Mouse (Mus musculus) intestine, embryonic 15.5 days (tissue): Measurements from ENCODE around the gene Prpsap1. TPM values are rescaled to one million over a fixed set of nuclear protein-coding genes. Genes with fewer than 3 reads are reported as not detected.
A peak's percentile ranks its signal among the peaks of the same experiment; 100 is the strongest.
"Not testable (repeated sequence)": the region's sequence is repeated elsewhere in the genome, so short reads cannot be mapped to it uniquely, and the experiment has no call there.

Experiments
- ATAC-seq: fragments of 200-750 bp; cut with Nextera tagmentation; 2 replicates; pipeline ENCODE4 v1.8.0; 2017; ENCODE audit warnings: moderate TSS enrichment, moderate library complexity
- H3K27ac ChIP-seq: fragments of 300-500 bp; sonication (generic); 2 replicates; pipeline ENCODE4 v1.5.1; 2015; ENCODE audit warnings: mild to moderate bottlenecking, inconsistent platforms
- H3K27me3 ChIP-seq: fragments of 300-500 bp; sonication (generic); replicated peaks from 2 replicates; pipeline ENCODE4 v1.6.1; 2015; ENCODE audit warnings: inconsistent platforms
- H3K36me3 ChIP-seq: fragments of 300-500 bp; sonication (generic); 2 replicates; pipeline ENCODE4 v1.6.1; 2015; ENCODE audit warnings: inconsistent platforms
- H3K4me1 ChIP-seq: fragments of 300-500 bp; sonication (generic); replicated peaks from 2 replicates; pipeline ENCODE4 v1.6.1; 2015; ENCODE audit warnings: inconsistent platforms
- H3K4me2 ChIP-seq: fragments of 300-500 bp; sonication (generic); replicated peaks from 2 replicates; pipeline ENCODE4 v1.6.1; 2015; ENCODE audit warnings: mild to moderate bottlenecking, inconsistent platforms
- H3K4me3 ChIP-seq: fragments of 300-500 bp; sonication (generic); replicated peaks from 2 replicates; pipeline ENCODE4 v1.5.1; 2015; ENCODE audit warnings: inconsistent platforms
- H3K9ac ChIP-seq: fragments of 300-500 bp; sonication (generic); 2 replicates; pipeline ENCODE4 v1.6.1; 2015; ENCODE audit warnings: inconsistent platforms
- H3K9me3 ChIP-seq: fragments of 300-500 bp; sonication (generic); 2 replicates; pipeline ENCODE4 v1.6.1; 2016; ENCODE audit warnings: inconsistent platforms
- WGBS: fragments of 180-500 bp; shearing (Covaris S2); methylation state at CpG from one replicate; pipeline ENCODE4 v1.1.7; 2015; 5-methylcytosine and 5-hydroxymethylcytosine counted together
- polyA plus RNA-seq: library from polyadenylated mRNA; unstranded; fragments of >200 nt; fragmentation: Nextera tagmentation; extraction: Ambion mirVana; gene quantifications from 2 replicates; pipeline ENCODE4 v1.2.1, GENCODE M21; 2015

Prpsap1 gene
- polyA plus RNA-seq, 1 experiment from 2014 or later, result 210 TPM

DNA sequence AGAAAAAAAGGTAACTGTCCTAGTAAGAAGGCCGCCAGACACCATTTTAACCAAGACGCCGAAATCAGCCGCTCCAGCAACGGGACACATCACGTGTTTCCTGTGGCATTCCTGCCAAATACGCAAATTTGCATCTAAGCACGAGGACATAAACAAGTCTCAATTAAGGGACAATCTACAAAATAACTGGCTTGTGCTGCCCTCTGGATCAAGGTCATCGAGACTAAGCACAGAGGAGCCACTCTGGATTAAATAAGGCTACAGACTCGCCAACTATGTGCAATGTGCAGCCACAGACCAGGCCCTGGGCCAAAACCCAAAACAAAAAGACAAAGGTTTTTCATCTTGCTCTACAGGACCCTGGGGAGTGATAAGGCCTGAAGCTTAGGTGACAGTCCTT, 18.0 kb downstream of the Prpsap1 start:
- H3K4me1 ChIP-seq, result no peaks in the 10 kb centered on the region
- WGBS, result 95% methylated on average over 10 of the region's 10 CpGs
- H3K4me2 ChIP-seq, result no peak overlapping the region
- no peak overlapping the region for H3K9ac ChIP-seq
- no peak overlapping the region for H3K27ac ChIP-seq
- no peaks in the 10 kb centered on the region for H3K9me3 ChIP-seq
- peaks cover 69% of the 10 kb centered on the region for H3K36me3 ChIP-seq
- no peak overlapping the region for H3K4me3 ChIP-seq
- no peak for ATAC-seq
- H3K27me3 ChIP-seq, result no peaks in the 10 kb centered on the region

DNA sequence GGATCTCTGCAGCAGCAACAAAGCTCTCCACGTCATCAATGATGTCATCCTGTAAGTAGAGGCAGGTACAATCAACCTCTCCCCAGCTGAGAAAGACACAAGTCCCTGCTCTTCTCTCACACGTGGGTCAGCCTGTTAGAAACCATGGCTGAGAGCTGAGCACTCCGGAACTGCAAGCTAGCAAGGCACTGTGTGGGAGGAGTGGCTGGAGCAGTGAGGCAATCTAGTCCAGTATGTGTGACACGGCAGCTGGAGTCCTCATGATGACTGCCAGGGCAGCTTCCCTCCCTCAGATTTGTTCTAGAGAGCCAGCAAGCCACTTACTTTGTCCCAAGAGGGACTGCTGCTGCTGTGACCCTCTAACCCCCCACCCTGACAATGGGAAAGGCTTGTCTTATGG, 21.7 kb downstream of the Prpsap1 start:
- Histone ChIP-seq H3K4me1 (no peaks in the 10 kb centered on the region), H3K4me2 (no peak overlapping the region), H3K9me3 (no peaks in the 10 kb centered on the region), H3K9ac (no peak overlapping the region), H3K27ac (no peak overlapping the region), H3K27me3 (no peaks in the 10 kb centered on the region), H3K4me3 (no peak overlapping the region), H3K36me3 (peaks cover 47% of the 10 kb centered on the region)
- ATAC-seq, result no peak
- 80% methylated on average over 4 of the region's 4 CpGs for WGBS

- Histone ChIP-seq H3K4me3 (no peak overlapping the region), H3K4me1 (0 out of 2 replicates have a peak, but pooled peaks cover 4% of the 10 kb centered on the region), H3K9me3 (no peaks in the 10 kb centered on the region), H3K36me3 (peaks cover 34% of the 10 kb centered on the region), H3K9ac (no peak overlapping the region), H3K27me3 (no peaks in the 10 kb centered on the region), H3K27ac (no peak overlapping the region), H3K4me2 (no peak overlapping the region)
- no peak for ATAC-seq
- 88% methylated on average over 4 of the region's 4 CpGs for WGBS
Measured at GRCm38 (mm10) chr11:116470896-116471295, 23.1 kb downstream of the Prpsap1 start.

- Histone ChIP-seq H3K36me3 (peaks cover 30% of the 10 kb centered on the region), H3K4me1 (0 out of 2 replicates have a peak, but pooled peaks cover 4% of the 10 kb centered on the region), H3K9me3 (no peaks in the 10 kb centered on the region), H3K9ac (no peak overlapping the region), H3K27ac (no peak overlapping the region), H3K27me3 (no peaks in the 10 kb centered on the region), H3K4me3 (no peak overlapping the region), H3K4me2 (no peak overlapping the region)
- ATAC-seq, result no peak
- WGBS, result 76% methylated on average over 3 of the region's 3 CpGs
Measured at GRCm38 (mm10) chr11:116470249-116470648, 23.8 kb downstream of the Prpsap1 start.

DNA sequence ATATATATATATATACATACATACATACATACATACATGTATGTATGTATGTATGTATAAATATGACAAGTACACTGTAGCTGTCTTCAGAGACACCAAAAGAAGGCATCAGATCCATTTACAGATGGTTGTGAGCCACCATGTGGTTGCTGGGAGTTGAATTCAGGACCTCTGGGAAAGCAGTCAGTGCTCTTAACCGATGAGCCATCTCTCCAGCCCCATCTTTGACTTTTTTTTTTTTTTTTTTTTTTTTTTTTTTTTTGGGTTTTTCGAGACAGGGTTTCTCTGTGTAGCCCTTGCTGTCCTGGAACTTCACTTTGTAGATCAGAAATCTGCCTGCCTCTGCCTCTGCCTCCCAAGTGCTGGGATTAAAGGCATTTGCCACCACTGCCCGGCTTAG, 25.7 kb downstream of the Prpsap1 start:
- not testable (repeated sequence) for H3K27me3 ChIP-seq, H3K4me2 ChIP-seq, H3K4me1 ChIP-seq, H3K9ac ChIP-seq, H3K9me3 ChIP-seq, H3K27ac ChIP-seq, H3K4me3 ChIP-seq, ATAC-seq
- peaks cover 18% of the 10 kb centered on the region for H3K36me3 ChIP-seq
- 74% methylated on average over 3 of the region's 3 CpGs for WGBS

GRCm38 (mm10) chr11:116466141-116466540, 27.9 kb downstream of the Prpsap1 start, which contains the start of gene Qrich2:
Gene Qrich2, minus strand, starts transcription at chr11:116466241.
- Histone ChIP-seq H3K27ac (no peak within 1 kb of the TSS), H3K4me2 (no peak within 1 kb of the TSS), H3K4me1 (peaks cover 4% of the 10 kb centered on the region; the same call in 1 of the 2 replicates), H3K9me3 (no peaks in the 10 kb centered on the region), H3K4me3 (no peak within 1 kb of the TSS), H3K9ac (no peak within 1 kb of the TSS), H3K36me3 (0 out of 2 replicates have a peak, but pooled peaks cover 5% of the 10 kb centered on the region), H3K27me3 (no peaks in the 10 kb centered on the region)
- 58% methylated on average over 20 of the region's 20 CpGs for WGBS
- ATAC-seq, result no peak

GRCm38 (mm10) chr11:116463833-116464232, 30.2 kb downstream of the Prpsap1 start:
- Histone ChIP-seq H3K4me1 (peaks cover 4% of the 10 kb centered on the region; the same call in 1 of the 2 replicates), H3K27me3 (no peaks in the 10 kb centered on the region), H3K4me3 (no peak overlapping the region), H3K36me3 (no peaks in the 10 kb centered on the region), H3K9ac (no peak overlapping the region), H3K4me2 (no peak overlapping the region), H3K9me3 (no peaks in the 10 kb centered on the region), H3K27ac (no peak overlapping the region)
- 4% methylated on average over 2 of the region's 2 CpGs for whole genome bisulfite sequencing
- ATAC-seq, result peak; percentile 92

DNA sequence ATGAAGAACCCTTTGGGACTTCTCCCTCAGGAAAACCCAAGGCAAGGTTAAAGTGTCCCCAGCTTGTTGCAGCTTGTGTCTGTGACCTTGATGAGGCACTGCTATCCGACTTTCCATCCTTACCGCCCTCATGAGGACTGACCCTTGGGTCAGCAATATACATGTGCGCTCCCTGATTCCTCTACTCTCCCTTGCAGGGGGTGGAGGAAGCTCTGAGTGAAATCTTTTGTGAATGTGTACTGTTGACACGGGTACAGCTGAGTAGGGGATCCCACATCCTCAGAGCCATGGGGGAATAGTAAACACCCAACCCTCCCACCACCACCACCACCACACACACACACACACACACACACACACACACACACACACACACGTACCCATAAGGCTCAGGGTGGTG, 30.7 kb downstream of the Prpsap1 start:
- Histone ChIP-seq H3K4me3 (no peak overlapping the region), H3K27ac (0 out of 2 replicates have a peak overlapping the region, but pooled peaks have one; percentile 51), H3K9ac (no peak overlapping the region), H3K27me3 (no peaks in the 10 kb centered on the region), H3K9me3 (no peaks in the 10 kb centered on the region), H3K36me3 (no peaks in the 10 kb centered on the region), H3K4me1 (peaks cover 4% of the 10 kb centered on the region; the same call in 1 of the 2 replicates), H3K4me2 (no peak overlapping the region)
- WGBS, result 42% methylated on average over 5 of the region's 5 CpGs
- no peak; the same call in 1 of the 2 replicates for ATAC-seq

DNA sequence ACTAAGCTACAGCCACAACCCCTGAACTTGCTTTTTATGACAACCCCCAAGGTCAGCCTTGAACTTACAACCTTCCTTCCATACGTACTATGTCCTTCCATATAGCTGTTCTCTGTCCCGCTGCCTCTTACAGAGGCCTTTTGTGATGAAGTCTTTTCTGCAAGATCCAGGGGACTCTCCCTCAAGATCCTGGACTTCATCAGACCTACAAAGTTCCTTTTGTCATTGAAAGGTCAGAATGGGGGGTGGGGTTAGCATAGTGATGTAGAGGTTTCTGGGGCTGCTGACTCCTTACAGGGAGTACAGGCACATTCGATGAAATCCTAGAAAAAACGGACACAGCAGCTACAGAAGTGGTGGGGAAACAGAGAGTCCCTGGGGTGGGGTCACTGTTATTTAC, 34.2 kb downstream of the Prpsap1 start:
- WGBS, result 53% methylated on average over 4 of the region's 4 CpGs
- Histone ChIP-seq H3K27ac (no peak overlapping the region), H3K4me2 (no peak overlapping the region), H3K4me1 (no peaks in the 10 kb centered on the region; the same call in 1 of the 2 replicates), H3K36me3 (no peaks in the 10 kb centered on the region), H3K4me3 (no peak overlapping the region), H3K9ac (no peak overlapping the region), H3K9me3 (no peaks in the 10 kb centered on the region), H3K27me3 (no peaks in the 10 kb centered on the region)
- ATAC-seq, result no peak

DNA sequence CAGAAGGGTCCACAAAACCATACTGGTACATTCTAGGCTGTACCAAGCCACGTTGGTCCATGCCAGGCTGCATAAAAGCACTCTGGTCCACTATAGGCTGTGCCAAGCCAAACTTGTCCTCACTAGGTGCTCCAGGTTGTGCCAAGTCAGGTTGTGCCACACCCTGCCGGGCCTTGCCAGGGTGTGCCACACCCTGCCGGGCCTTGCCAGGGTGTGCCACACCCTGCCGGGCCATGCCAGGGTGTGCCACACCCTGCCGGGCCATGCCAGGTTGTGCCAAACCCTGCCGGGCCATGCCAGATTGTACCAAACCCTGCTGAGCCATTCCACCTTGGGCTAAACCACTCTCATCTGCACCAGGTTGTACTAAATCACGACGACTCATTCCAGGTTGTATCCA, 37.8 kb downstream of the Prpsap1 start:
- H3K27ac ChIP-seq, result no peak overlapping the region
- H3K27me3 ChIP-seq, result no peaks in the 10 kb centered on the region
- WGBS, result 84% methylated on average over 8 of the region's 8 CpGs
- no peak overlapping the region for H3K4me3 ChIP-seq
- H3K36me3 ChIP-seq, result no peaks in the 10 kb centered on the region
- no peaks in the 10 kb centered on the region for H3K9me3 ChIP-seq
- ATAC-seq, result no peak
- no peaks in the 10 kb centered on the region for H3K4me1 ChIP-seq
- no peak overlapping the region for H3K9ac ChIP-seq
- H3K4me2 ChIP-seq, result no peak overlapping the region

DNA sequence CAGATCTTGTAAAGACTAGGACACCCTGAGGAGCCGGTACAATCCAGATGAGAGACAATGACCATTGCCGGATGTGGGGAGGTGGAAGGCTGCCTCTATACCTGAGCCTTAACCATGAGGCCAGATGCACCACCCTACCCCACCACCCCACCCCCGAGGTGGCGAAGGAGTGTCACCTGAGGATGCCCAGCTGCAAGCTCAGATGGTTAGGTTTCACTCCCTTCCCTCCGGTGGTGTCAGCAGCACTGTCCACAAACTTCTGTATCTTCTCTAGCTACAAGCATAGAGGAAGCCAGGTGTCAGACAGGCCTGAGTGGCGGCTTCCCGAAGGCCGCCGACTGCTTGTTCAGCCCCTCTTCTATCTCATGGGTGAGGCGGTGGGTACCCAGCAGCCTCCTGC, 40.1 kb downstream of the Prpsap1 start:
- WGBS, result 90% methylated on average over 10 of the region's 10 CpGs
- ATAC-seq, result no peak
- H3K27ac ChIP-seq, result no peak overlapping the region
- no peaks in the 10 kb centered on the region for H3K27me3 ChIP-seq
- no peak overlapping the region for H3K4me3 ChIP-seq
- H3K9ac ChIP-seq, result no peak overlapping the region
- no peaks in the 10 kb centered on the region for H3K4me1 ChIP-seq
- no peak overlapping the region for H3K4me2 ChIP-seq
- H3K9me3 ChIP-seq, result no peaks in the 10 kb centered on the region
- H3K36me3 ChIP-seq, result no peaks in the 10 kb centered on the region

- H3K4me3 ChIP-seq, result no peak overlapping the region
- peaks cover 12% of the 10 kb centered on the region for H3K4me1 ChIP-seq
- H3K9me3 ChIP-seq, result no peaks in the 10 kb centered on the region
- H3K36me3 ChIP-seq, result no peaks in the 10 kb centered on the region
- H3K9ac ChIP-seq, result no peak overlapping the region
- H3K27ac ChIP-seq, result no peak overlapping the region
- WGBS, result 93% methylated on average over 3 of the region's 3 CpGs
- peaks cover 9% of the 10 kb centered on the region for H3K27me3 ChIP-seq
- no peak for ATAC-seq
- no peak overlapping the region for H3K4me2 ChIP-seq
Measured at GRCm38 (mm10) chr11:116449341-116449740, 44.7 kb downstream of the Prpsap1 start.

DNA sequence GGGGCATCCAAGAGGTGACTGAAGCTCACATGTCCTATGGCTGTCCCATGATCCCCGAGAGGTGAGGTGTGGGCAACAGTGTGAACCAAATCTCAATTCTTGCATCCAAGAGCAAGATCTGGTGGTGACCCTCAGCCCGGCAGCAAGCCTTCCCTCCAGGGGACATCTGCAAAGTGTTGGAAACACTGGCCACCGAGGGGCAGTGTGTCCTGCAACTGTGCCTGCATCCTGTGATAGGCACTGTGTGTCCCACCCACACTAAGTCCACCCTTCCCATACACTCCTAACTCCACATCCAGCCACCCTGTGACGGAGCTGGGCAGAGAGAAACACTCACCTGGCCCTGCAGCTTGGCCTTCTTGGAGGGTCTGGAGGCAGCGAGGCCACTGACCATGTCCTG, 46.2 kb downstream of the Prpsap1 start:
- Histone ChIP-seq H3K4me2 (no peak overlapping the region), H3K36me3 (no peaks in the 10 kb centered on the region), H3K27me3 (peaks cover 9% of the 10 kb centered on the region), H3K9ac (no peak overlapping the region), H3K4me1 (peaks cover 12% of the 10 kb centered on the region), H3K27ac (no peak overlapping the region), H3K9me3 (no peaks in the 10 kb centered on the region), H3K4me3 (no peak overlapping the region)
- 64% methylated on average over 5 of the region's 5 CpGs for WGBS
- no peak for ATAC-seq
